Mouse (Mus musculus) neural tube, embryonic 14.5 days (tissue): ENCODE measurements around the gene Zyg11b. TPM values are rescaled to one million over a fixed set of nuclear protein-coding genes. Genes with fewer than 3 reads are reported as not detected.

ENCODE experiments used
- ATAC-seq: fragments of 200-750 bp; cut with Nextera tagmentation; 2 replicates; pipeline ENCODE4 v1.8.0; 2017; ENCODE audit warnings: low read depth, mild to moderate bottlenecking, moderate TSS enrichment, moderate library complexity
- H3K27ac ChIP-seq: fragments of 300-500 bp; sonication (generic); 2 replicates; pipeline ENCODE4 v1.5.1; 2014; ENCODE audit warnings: low read depth, mild to moderate bottlenecking, control low read depth, low read length, moderate library complexity, mixed read lengths
- H3K27me3 ChIP-seq: fragments of 300-500 bp; sonication (generic); 2 replicates; pipeline ENCODE4 v1.6.1; 2014; ENCODE audit warnings: low read length; ENCODE audit not compliant: control insufficient read depth, insufficient read depth
- H3K36me3 ChIP-seq: fragments of 300-500 bp; sonication (generic); 2 replicates; pipeline ENCODE4 v1.6.1; 2014; ENCODE audit warnings: low read length, mixed read lengths; ENCODE audit not compliant: control insufficient read depth, insufficient read depth
- H3K4me1 ChIP-seq: fragments of 300-500 bp; sonication (generic); 2 replicates; pipeline ENCODE4 v1.6.1; 2014; ENCODE audit warnings: low read length; ENCODE audit not compliant: control insufficient read depth, insufficient read depth
- H3K4me2 ChIP-seq: fragments of 300-500 bp; sonication (generic); 2 replicates; pipeline ENCODE4 v1.6.1; 2014; ENCODE audit warnings: mild to moderate bottlenecking, low read depth, low read length, control low read depth
- H3K4me3 ChIP-seq: fragments of 300-500 bp; sonication (generic); 2 replicates; pipeline ENCODE4 v1.5.1; 2014; ENCODE audit warnings: low read depth, low read length, control low read depth, mixed read lengths
- H3K9ac ChIP-seq: fragments of 300-500 bp; sonication (generic); replicated peaks from 2 replicates; pipeline ENCODE4 v1.6.1; 2014; ENCODE audit warnings: low read depth, mild to moderate bottlenecking, control low read depth, low read length, mixed read lengths
- H3K9me3 ChIP-seq: fragments of 300-500 bp; sonication (generic); 2 replicates; pipeline ENCODE4 v1.6.1; 2016; ENCODE audit warnings: low read length; ENCODE audit not compliant: control insufficient read depth
- WGBS: fragments of 180-500 bp; shearing (Covaris S2); extraction: QIAGEN DNeasy Blood & Tissue Kit; methylation state at CpG from one replicate; pipeline ENCODE4 v1.1.7; 2014; 5-methylcytosine and 5-hydroxymethylcytosine counted together
- polyA plus RNA-seq: library from polyadenylated mRNA; unstranded; fragments of >200 nt; fragmentation: Nextera tagmentation; extraction: Ambion mirVana; gene quantifications from 2 replicates; pipeline ENCODE4 v1.2.1, GENCODE M21; 2014

The Zyg11b gene
- polyA plus RNA-seq, 1 experiment from 2014 or later = 42.7 TPM

DNA sequence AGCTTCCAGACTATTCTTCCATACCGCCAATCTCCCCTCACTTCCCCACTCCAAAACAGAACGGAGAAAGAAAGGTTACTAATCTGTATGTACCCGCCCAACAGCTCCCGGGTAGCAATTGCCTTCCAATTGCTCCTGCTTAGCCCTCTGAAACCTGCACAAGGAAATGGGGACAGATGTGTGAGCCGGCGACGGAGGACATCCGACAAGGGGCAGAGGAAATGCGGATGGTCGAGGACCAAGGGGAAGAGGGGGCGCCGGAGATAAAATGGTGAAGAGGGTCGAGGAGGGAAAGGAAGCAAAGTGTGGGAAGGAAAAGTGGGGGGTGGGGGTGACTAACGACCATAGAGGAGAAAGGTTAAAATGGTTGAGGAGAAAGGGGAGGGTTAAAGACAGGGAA, 630 bp downstream of the Zyg11b start:
- Histone ChIP-seq H3K9ac (peak overlapping the region; percentile 93), H3K27ac (peak overlapping the region; percentile 89), H3K4me3 (peak overlapping the region; percentile 91), H3K27me3 (no peaks in the 10 kb centered on the region), H3K9me3 (no peaks in the 10 kb centered on the region), H3K4me2 (peak overlapping the region; percentile 69), H3K36me3 (no peaks in the 10 kb centered on the region), H3K4me1 (peaks cover 17% of the 10 kb centered on the region)
- under 1% methylated on average over 14 of the region's 14 CpGs for WGBS
- no peak; the same call in none of the 2 replicates for ATAC-seq

DNA sequence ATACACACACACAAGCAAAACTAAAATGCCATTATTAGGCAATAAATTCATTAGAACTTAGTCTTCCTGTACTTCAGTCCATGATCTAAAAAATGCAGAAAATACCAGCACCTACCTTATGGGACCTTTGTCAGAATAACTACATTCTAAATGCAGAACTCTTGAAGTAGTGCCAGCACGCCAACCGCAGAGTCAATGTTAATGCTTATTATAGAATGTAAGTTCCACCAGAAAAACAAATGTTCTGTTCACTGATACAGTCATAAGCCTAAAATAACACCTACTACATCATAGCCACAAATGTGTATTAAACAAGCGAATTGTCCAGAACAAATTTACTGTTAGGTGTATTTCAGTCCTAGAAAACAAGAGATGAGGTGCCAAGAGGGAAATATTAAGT, 23.9 kb downstream of the Zyg11b start:
- no peak overlapping the region for H3K9ac ChIP-seq
- no peak overlapping the region for H3K27ac ChIP-seq
- no peaks in the 10 kb centered on the region for H3K36me3 ChIP-seq
- no peaks in the 10 kb centered on the region for H3K27me3 ChIP-seq
- no peak for ATAC-seq
- no peak overlapping the region for H3K4me2 ChIP-seq
- H3K4me1 ChIP-seq = no peaks in the 10 kb centered on the region
- WGBS = 94% methylated on average over 3 of the region's 3 CpGs
- H3K9me3 ChIP-seq = no peaks in the 10 kb centered on the region
- no peak overlapping the region for H3K4me3 ChIP-seq

- no peak overlapping the region for H3K9ac ChIP-seq
- no peak overlapping the region for H3K4me2 ChIP-seq
- H3K27ac ChIP-seq = no peak overlapping the region
- H3K36me3 ChIP-seq = peaks cover 7% of the 10 kb centered on the region; the same call in 1 of the 2 replicates
- 81% methylated on average over 4 of the region's 4 CpGs for WGBS
- no peaks in the 10 kb centered on the region for H3K4me1 ChIP-seq
- H3K27me3 ChIP-seq = no peaks in the 10 kb centered on the region
- H3K4me3 ChIP-seq = no peak overlapping the region
- H3K9me3 ChIP-seq = no peaks in the 10 kb centered on the region
- no peak for ATAC-seq
Measured at GRCm38 (mm10) chr4:108272286-108272685, 28.6 kb downstream of the Zyg11b start.

DNA sequence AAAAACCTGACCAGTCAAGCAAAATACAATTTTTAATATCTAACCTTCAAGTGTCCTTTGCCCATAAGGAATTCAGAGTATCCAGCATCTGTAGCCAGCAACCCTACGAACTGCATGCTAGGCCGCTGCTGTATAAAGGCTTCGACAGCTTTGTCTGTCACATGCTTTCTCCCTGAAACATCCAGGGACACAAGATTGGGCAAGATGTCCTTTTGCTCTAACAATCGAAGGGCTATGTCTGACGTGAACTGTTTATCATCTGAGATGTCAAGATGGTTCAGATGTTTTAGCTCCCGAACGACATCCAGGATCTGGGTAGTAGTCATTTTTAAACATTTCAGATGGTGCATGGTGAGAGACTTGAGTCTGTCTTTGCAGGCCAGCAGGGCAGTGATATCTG, 35.1 kb downstream of the Zyg11b start:
- ATAC-seq = no peak
- Histone ChIP-seq H3K27me3 (no peaks in the 10 kb centered on the region), H3K4me3 (no peak overlapping the region), H3K4me1 (no peaks in the 10 kb centered on the region), H3K9ac (no peak overlapping the region), H3K9me3 (no peaks in the 10 kb centered on the region), H3K36me3 (peaks cover 27% of the 10 kb centered on the region), H3K27ac (no peak overlapping the region), H3K4me2 (no peak overlapping the region)
- WGBS = 98% methylated on average over 7 of the region's 7 CpGs

- no peak overlapping the region for H3K4me2 ChIP-seq
- ATAC-seq = no peak
- no peaks in the 10 kb centered on the region for H3K9me3 ChIP-seq
- H3K4me1 ChIP-seq = no peaks in the 10 kb centered on the region
- H3K9ac ChIP-seq = no peak overlapping the region
- no peak overlapping the region for H3K4me3 ChIP-seq
- no peaks in the 10 kb centered on the region for H3K27me3 ChIP-seq
- WGBS = 91% methylated on average over 6 of the region's 6 CpGs
- H3K27ac ChIP-seq = no peak overlapping the region
- peaks cover 52% of the 10 kb centered on the region for H3K36me3 ChIP-seq
Measured at GRCm38 (mm10) chr4:108253317-108253716, 47.6 kb downstream of the Zyg11b start.

DNA sequence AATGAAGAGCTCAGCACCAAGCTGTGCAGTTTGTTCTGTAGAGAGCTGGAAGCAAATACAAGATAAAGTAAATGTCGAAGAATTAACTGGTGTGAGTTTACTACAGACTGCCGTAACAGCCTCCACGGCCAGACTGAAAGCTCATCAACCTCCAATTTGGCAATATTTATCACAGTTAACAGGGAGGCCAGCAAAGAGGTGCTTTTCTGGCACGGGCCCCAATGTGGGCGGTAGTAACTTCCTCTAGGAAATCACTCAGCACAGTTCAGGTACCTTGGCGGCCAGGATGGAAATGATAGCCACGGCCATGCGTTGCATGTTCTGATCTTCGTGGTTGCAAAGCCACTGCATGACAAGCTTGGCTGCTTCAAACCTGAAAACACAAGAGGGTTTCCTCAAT, 50.4 kb downstream of the Zyg11b start:
- Histone ChIP-seq H3K4me3 (no peak overlapping the region), H3K27ac (no peak overlapping the region), H3K27me3 (no peaks in the 10 kb centered on the region), H3K4me2 (no peak overlapping the region), H3K9ac (no peak overlapping the region), H3K4me1 (no peaks in the 10 kb centered on the region), H3K9me3 (no peaks in the 10 kb centered on the region), H3K36me3 (peaks cover 40% of the 10 kb centered on the region)
- WGBS = 94% methylated on average over 9 of the region's 9 CpGs
- no peak for ATAC-seq

- no peak for ATAC-seq
- H3K27me3 ChIP-seq = no peaks in the 10 kb centered on the region
- peaks cover 40% of the 10 kb centered on the region for H3K36me3 ChIP-seq
- WGBS = 93% methylated on average over 3 of the region's 3 CpGs
- H3K4me1 ChIP-seq = no peaks in the 10 kb centered on the region
- no peak overlapping the region for H3K4me3 ChIP-seq
- H3K9ac ChIP-seq = no peak overlapping the region
- no peak overlapping the region for H3K27ac ChIP-seq
- no peaks in the 10 kb centered on the region for H3K9me3 ChIP-seq
- no peak overlapping the region for H3K4me2 ChIP-seq
Measured at GRCm38 (mm10) chr4:108249314-108249713, 51.6 kb downstream of the Zyg11b start.

DNA sequence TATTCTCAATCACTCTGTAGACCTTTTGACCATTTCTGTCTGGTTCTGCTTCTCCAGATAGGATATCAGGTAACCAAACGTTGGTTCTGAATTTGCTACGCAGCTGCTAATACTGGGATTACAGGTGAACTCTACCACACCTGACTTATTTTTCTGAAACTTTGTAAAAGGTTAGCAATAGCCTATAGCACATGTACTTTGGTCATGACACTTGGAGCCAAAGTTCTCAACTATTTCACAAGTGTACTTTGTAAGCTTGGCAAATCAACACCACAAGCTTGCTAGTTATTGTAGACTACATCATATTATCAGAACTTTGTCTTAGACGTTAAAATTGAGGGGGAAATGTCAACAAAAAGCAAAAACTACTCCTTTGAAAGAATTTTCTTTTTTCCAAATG, 67.2 kb downstream of the Zyg11b start:
- no peak for ATAC-seq
- peaks cover 48% of the 10 kb centered on the region for H3K36me3 ChIP-seq
- no peak overlapping the region for H3K9ac ChIP-seq
- H3K4me1 ChIP-seq = no peaks in the 10 kb centered on the region
- H3K27ac ChIP-seq = no peak overlapping the region
- no peak overlapping the region for H3K4me2 ChIP-seq
- H3K27me3 ChIP-seq = no peaks in the 10 kb centered on the region
- 93% methylated on average over 3 of the region's 3 CpGs for WGBS
- H3K9me3 ChIP-seq = no peaks in the 10 kb centered on the region
- H3K4me3 ChIP-seq = no peak overlapping the region

- no peak overlapping the region for H3K27ac ChIP-seq
- no peak overlapping the region for H3K4me2 ChIP-seq
- WGBS = 42% methylated on average over 3 of the region's 3 CpGs
- no peaks in the 10 kb centered on the region for H3K9me3 ChIP-seq
- H3K4me3 ChIP-seq = no peak overlapping the region
- no peaks in the 10 kb centered on the region for H3K27me3 ChIP-seq
- no peaks in the 10 kb centered on the region for H3K4me1 ChIP-seq
- no peaks in the 10 kb centered on the region for H3K36me3 ChIP-seq
- ATAC-seq = no peak
- no peak overlapping the region for H3K9ac ChIP-seq
Measured at GRCm38 (mm10) chr4:108225341-108225872, 75.5 kb downstream of the Zyg11b start.
